Comparison of ENCODE assay signal across 9 mouse cellular contexts in genomic region chr9:26776122-26776902, GRCm38 (mm10). TPM values are rescaled to one million over a fixed set of nuclear protein-coding genes. Genes with fewer than 3 reads are reported as not detected.
DNase-seq lines count a peak whose midpoint lies in the region; ATAC-seq and TF ChIP-seq lines count a peak whose summit lies in the region.
"Had no signal": no experiment of that assay in that cellular context is flagged by ENCODE, and none has a peak within 500 bp of the region (broad histone marks: within the 10 kb centered on the region; RNA-seq: fewer than 3 reads in every experiment).

No protein-coding gene starts in this region.

- no peak for TF ChIP-seq POLR2A in kidney, adult 2 months (IDR thresholded peaks at IDR 0.05; ENCODE audit: low read depth, low read length)
- TF ChIP-seq POLR2A in MEL (IDR thresholded peaks at IDR 0.05; ENCODE audit: control insufficient read depth in 1 of 2, insufficient read depth in 1 of 2, low read depth in 1 of 2, low read length in 2 of 2, poor library complexity in 1 of 2): no peak

- no peak for TF ChIP-seq EP300 in MEL (IDR thresholded peaks at IDR 0.05; ENCODE audit: low read depth in 1 of 2, low read length in 2 of 2)

- H3K9ac ChIP-seq in MEL (ENCODE audit: control insufficient read depth, low read depth, low read length, poor library complexity, severe bottlenecking): no peak overlapping the region
- H3K9ac ChIP-seq in neural tube, embryonic 15.5 days (replicated peaks): no peak overlapping the region
- H3K9ac ChIP-seq: liver, embryonic 13.5 days had no signal

- 64% methylated on average over 6 of the region's 6 CpGs for WGBS in kidney, adult 2 months
- WGBS in hindbrain, embryonic 10.5 days: 62% methylated on average over 6 of the region's 6 CpGs
- WGBS in neural tube, embryonic 15.5 days: 68% methylated on average over 6 of the region's 6 CpGs

- H3K79me2 ChIP-seq in MEL (ENCODE audit: control insufficient read depth, insufficient read depth, low read length, poor library complexity): no peaks in the 10 kb centered on the region; the same call in 1 of the 2 replicates

- peak; percentile 46 for TF ChIP-seq CTCF in kidney, adult 2 months (conservative IDR thresholded peaks at IDR 0.05; ENCODE audit: insufficient read depth, insufficient read length, low read depth, low read length)
- peak; percentile 29 to 61 (median 34); a peak in 5 of 6 replicates for TF ChIP-seq CTCF in MEL (IDR thresholded peaks at IDR 0.05 in 2 of 3, conservative IDR thresholded peaks at IDR 0.05 in 1 of 3; ENCODE audit: control insufficient read depth in 1 of 3, insufficient read depth in 1 of 3, low read depth in 2 of 3, low read length in 3 of 3, poor library complexity in 1 of 3, severe bottlenecking in 1 of 3)

- peak; percentile 66 for TF ChIP-seq RAD21 in MEL (IDR thresholded peaks at IDR 0.05; ENCODE audit: low read depth, low read length)

- H3K27me3 ChIP-seq in kidney, adult 2 months (replicated peaks; ENCODE audit: control insufficient read depth, insufficient read depth, low read length): no peaks in the 10 kb centered on the region
- H3K27me3 ChIP-seq in MEL (ENCODE audit: control insufficient read depth in 1 of 2, insufficient read depth in 2 of 2, low read length in 2 of 2): no peaks in the 10 kb centered on the region
- no peaks in the 10 kb centered on the region for H3K27me3 ChIP-seq in hindbrain, embryonic 10.5 days (ENCODE audit: insufficient read depth, poor library complexity, severe bottlenecking)
- H3K27me3 ChIP-seq in neural tube, embryonic 15.5 days (replicated peaks): no peaks in the 10 kb centered on the region
- H3K27me3 ChIP-seq: liver, embryonic 13.5 days had no signal

- H3K36me3 ChIP-seq in kidney, adult 2 months (ENCODE audit: control insufficient read depth, insufficient read depth, low read length): peaks cover 1% of the 10 kb centered on the region; the same call in 1 of the 2 replicates
- no peaks in the 10 kb centered on the region for H3K36me3 ChIP-seq in MEL (ENCODE audit: control insufficient read depth in 1 of 2, insufficient read depth in 2 of 2, low read length in 2 of 2)
- no peaks in the 10 kb centered on the region for H3K36me3 ChIP-seq in hindbrain, embryonic 10.5 days
- H3K36me3 ChIP-seq in neural tube, embryonic 15.5 days: no peaks in the 10 kb centered on the region
- H3K36me3 ChIP-seq: liver, embryonic 13.5 days had no signal

- no peaks in the 10 kb centered on the region for H3K4me1 ChIP-seq in kidney, adult 2 months (ENCODE audit: control insufficient read depth, insufficient read depth, low read length)
- no peaks in the 10 kb centered on the region for H3K4me1 ChIP-seq in MEL (ENCODE audit: control insufficient read depth in 1 of 2, insufficient read depth in 2 of 2, low read length in 2 of 2)
- H3K4me1 ChIP-seq in hindbrain, embryonic 10.5 days (replicated peaks): no peaks in the 10 kb centered on the region
- H3K4me1 ChIP-seq in neural tube, embryonic 15.5 days: no peaks in the 10 kb centered on the region
- H3K4me1 ChIP-seq: liver, embryonic 13.5 days had no signal

- H3K4me3 ChIP-seq in kidney, adult 2 months (ENCODE audit: insufficient read depth, low read depth, low read length): no peak overlapping the region
- H3K4me3 ChIP-seq in MEL (ENCODE audit: control insufficient read depth in 1 of 2, insufficient read depth in 1 of 2, low read depth in 2 of 2, low read length in 2 of 2): no peak overlapping the region
- no peak overlapping the region for H3K4me3 ChIP-seq in hindbrain, embryonic 10.5 days
- no peak overlapping the region for H3K4me3 ChIP-seq in neural tube, embryonic 15.5 days (replicated peaks)
- H3K4me3 ChIP-seq: liver, embryonic 13.5 days had no signal

- ATAC-seq in neural tube, embryonic 15.5 days (ENCODE audit: low FRiP score): peak; percentile 68; the same call in 1 of the 2 replicates
- ATAC-seq in erythroblast, adult 5-6 weeks (replicated peaks; ENCODE audit: low FRiP score, poor library complexity, severe bottlenecking): no peak

- intact Hi-C loops in left cerebral cortex, postnatal 4 days (cut with DNase I): loop anchor here (5.0 to 10.0 kb wide), 3 partner anchors 882 to 1122 kb away; no protein-coding TSS in a partner anchor

- no peak overlapping the region for H3K27ac ChIP-seq in kidney, adult 2 months (ENCODE audit: insufficient read depth, low read depth, low read length)
- no peak overlapping the region for H3K27ac ChIP-seq in MEL (ENCODE audit: control insufficient read depth, low read depth, low read length)
- no peak overlapping the region for H3K27ac ChIP-seq in hindbrain, embryonic 10.5 days
- no peak overlapping the region for H3K27ac ChIP-seq in neural tube, embryonic 15.5 days (replicated peaks)
- H3K27ac ChIP-seq: liver, embryonic 13.5 days had no signal

- DNase-seq in kidney, adult 2 months: peak; percentile 58
- DNase-seq in kidney, adult 11 months: no peak
- peak; percentile 46 for DNase-seq in MEL (ENCODE audit: low read depth, low spot score)
- DNase-seq in cerebellum, postnatal 36 days: peak; percentile 16 to 64
- DNase-seq in hindbrain, embryonic 10.5 days (ENCODE audit: low spot score): peak; percentile 33
- peak; percentile 25 for DNase-seq in left cerebral cortex, postnatal 4 days
- DNase-seq: liver, embryonic 13.5 days had no signal

- H3K4me2 ChIP-seq in neural tube, embryonic 15.5 days: no peak overlapping the region
- H3K4me2 ChIP-seq: liver, embryonic 13.5 days had no signal

- no peaks in the 10 kb centered on the region for H3K9me3 ChIP-seq in MEL (replicated peaks; ENCODE audit: insufficient read depth, low read length)
- H3K9me3 ChIP-seq in hindbrain, embryonic 10.5 days: no peaks in the 10 kb centered on the region
- H3K9me3 ChIP-seq in neural tube, embryonic 15.5 days (replicated peaks): no peaks in the 10 kb centered on the region
- H3K9me3 ChIP-seq: liver, embryonic 13.5 days had no signal

TF ChIP-seq in MEL, 35 proteins besides CTCF, POLR2A, EP300 and RAD21:
- TF ChIP-seq ZC3H11A (IDR thresholded peaks at IDR 0.05; ENCODE audit: low read depth, low read length) (no peak; the same call in 1 of the 2 replicates), SMC3 (IDR thresholded peaks at IDR 0.05; ENCODE audit: low read depth, low read length) (peak; percentile 58), E2F4 (IDR thresholded peaks at IDR 0.05; ENCODE audit: borderline replicate concordance, low read depth, low read length) (no peak)

RNA-seq across cellular contexts. Expression of gene Glb1l2, which starts 30.0 kb away (rescaled TPM):
- 60.4 and 66.7 TPM in 2 replicates for polyA plus RNA-seq in kidney, adult 2 months (2012; rRNA removed)
- total RNA-seq in MEL (2012; rRNA removed): not detected in 2 replicates
- polyA plus RNA-seq in MEL (2012; ENCODE audit: insufficient read depth in 1 of 2, insufficient read length in 2 of 2, low read depth in 1 of 2, low replicate concordance in 2 of 2, missing spikeins in 1 of 2): not detected
- 4.2 and 5.9 TPM in 2 replicates for polyA plus RNA-seq in hindbrain, embryonic 10.5 days (2016; fragmentation: Nextera tagmentation; extraction: Ambion mirVana)
- total RNA-seq in left cerebral cortex, postnatal 4 days (2021): 1 to 10 TPM; 1.2 to 1.9 TPM
- polyA plus RNA-seq in neural tube, embryonic 15.5 days (2015; fragmentation: Nextera tagmentation; extraction: Ambion mirVana): 1.6 and 2.6 TPM in 2 replicates
- total RNA-seq in erythroblast, adult 5-6 weeks (2015; ENCODE audit: low replicate concordance): not detected in 2 replicates
- not detected in 2 replicates for total RNA-seq in erythroblast, adult 5-6 weeks (2017; ENCODE audit: low replicate concordance)

RNA-seq across cellular contexts. Expression of gene B3gat1, which starts 42.8 kb away (rescaled TPM):
- 0.04 and 0.09 TPM in 2 replicates for polyA plus RNA-seq in kidney, adult 2 months (2012; rRNA removed)
- not detected in 2 replicates for total RNA-seq in MEL (2012; rRNA removed)
- not detected for polyA plus RNA-seq in MEL (2012; ENCODE audit: insufficient read depth in 1 of 2, insufficient read length in 2 of 2, low read depth in 1 of 2, low replicate concordance in 2 of 2, missing spikeins in 1 of 2)
- polyA plus RNA-seq in hindbrain, embryonic 10.5 days (2016; fragmentation: Nextera tagmentation; extraction: Ambion mirVana): 2.1 and 6.8 TPM in 2 replicates
- total RNA-seq in left cerebral cortex, postnatal 4 days (2021): 100 to 1,000 TPM; 283 to 301 TPM
- polyA plus RNA-seq in neural tube, embryonic 15.5 days (2015; fragmentation: Nextera tagmentation; extraction: Ambion mirVana): 34.9 and 43.8 TPM in 2 replicates
- not detected in 2 replicates for total RNA-seq in erythroblast, adult 5-6 weeks (2015; ENCODE audit: low replicate concordance)
- total RNA-seq in erythroblast, adult 5-6 weeks (2017; ENCODE audit: low replicate concordance): not detected in 2 replicates
- polyA plus RNA-seq: liver, embryonic 13.5 days had no signal
